Mouse (Mus musculus): Measurements from ENCODE around the gene Mmrn1.
"Not testable (repeated sequence)": the region's sequence is repeated elsewhere in the genome, so short reads cannot be mapped to it uniquely, and the experiment has no call there.

DNA sequence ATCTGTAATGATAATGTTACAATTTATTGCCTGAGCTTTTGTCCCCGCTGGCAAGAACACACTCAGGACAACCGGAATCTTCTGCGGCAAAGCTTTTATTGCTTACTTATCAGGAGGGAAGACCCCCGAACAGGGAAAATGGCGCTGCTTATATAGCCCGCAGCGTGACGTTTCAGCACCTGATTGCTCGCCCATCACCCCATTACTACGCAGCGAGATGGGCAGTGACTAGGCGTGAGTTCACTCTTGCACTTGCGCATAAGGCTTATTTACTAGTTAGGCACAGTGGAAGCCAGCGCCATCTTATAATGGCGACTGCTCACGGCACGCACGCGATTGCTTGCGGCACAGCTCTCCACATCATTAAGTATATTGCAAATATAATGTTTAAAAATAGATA, at the start of gene Mmrn1:
- not testable (repeated sequence) for TF ChIP-seq CTCF (IDR thresholded peaks at IDR 0.05; ENCODE audit: low read depth, low read length); POLR2A (IDR thresholded peaks at IDR 0.05; ENCODE audit: extremely low read depth, insufficient read depth, low read length)

Measured in liver, adult 2 months (tissue).